13 mouse cellular contexts compared by ENCODE assay signal in the genomic region with DNA sequence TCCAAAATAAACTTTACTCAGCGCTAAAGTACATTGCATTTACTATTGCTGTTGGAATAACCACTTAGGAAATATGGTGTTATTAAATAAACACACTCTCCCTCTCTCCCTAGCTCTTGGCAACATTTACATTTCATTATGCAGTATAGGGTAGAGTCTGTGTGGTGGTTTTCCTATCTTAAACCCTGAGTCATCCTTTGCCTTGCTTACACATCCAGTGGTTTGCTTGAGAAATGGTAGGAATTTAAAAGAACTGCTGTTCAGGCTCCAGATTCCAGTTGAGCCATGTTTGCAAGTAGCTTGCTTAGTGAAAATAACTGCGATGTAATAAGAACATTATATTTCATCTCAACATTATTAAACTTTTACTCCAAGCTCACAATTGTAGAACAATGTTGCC. TPM values are rescaled to one million over a fixed set of nuclear protein-coding genes. Genes with fewer than 3 reads are reported as not detected.
DNase-seq lines count a peak whose midpoint lies in the region; ATAC-seq and TF ChIP-seq lines count a peak whose summit lies in the region.
"Had no signal": no experiment of that assay in that cellular context is flagged by ENCODE, and none has a peak within 500 bp of the region (broad histone marks: within the 10 kb centered on the region; RNA-seq: fewer than 3 reads in every experiment).

No protein-coding gene starts in this region.

- 0 out of 2 replicates have a peak overlapping the region, but pooled peaks have one; percentile 88 for H3K9ac ChIP-seq in heart, embryonic 13.5 days
- peak overlapping the region; percentile 49 for H3K9ac ChIP-seq in hindbrain, embryonic 13.5 days
- H3K9ac ChIP-seq in midbrain, embryonic 14.5 days (replicated peaks; ENCODE audit: low read length), result peak overlapping the region; percentile 80

- no peak for TF ChIP-seq POLR2A in cortical plate, adult 2 months (IDR thresholded peaks at IDR 0.05; ENCODE audit: extremely low read depth, insufficient read depth, low read length)

- H3K4me2 ChIP-seq in heart, embryonic 13.5 days, result peak overlapping the region; percentile 99
- H3K4me2 ChIP-seq in hindbrain, embryonic 13.5 days, result peak overlapping the region; percentile 88
- H3K4me2 ChIP-seq in midbrain, embryonic 14.5 days (ENCODE audit: low read length), result peak overlapping the region; percentile 91

- ATAC-seq in heart, embryonic 13.5 days (ENCODE audit: extremely low read depth, insufficient number of reproducible peaks, low FRiP score, low TSS enrichment), result no peak
- no peak for ATAC-seq in hindbrain, embryonic 13.5 days (ENCODE audit: low FRiP score)
- no peak for ATAC-seq in midbrain, embryonic 14.5 days (ENCODE audit: low FRiP score, low TSS enrichment)
- ATAC-seq: CD4-positive, CD25-positive, alpha-beta regulatory T cell, adult 4 months had no signal

- H3K27ac ChIP-seq in heart, embryonic 13.5 days (replicated peaks), result 0 out of 2 replicates have a peak overlapping the region, but pooled peaks have one; percentile 13
- H3K27ac ChIP-seq in cortical plate, adult 2 months (ENCODE audit: insufficient read depth, low read length), result no peak overlapping the region
- peak overlapping the region; percentile 23; the same call in 1 of the 2 replicates for H3K27ac ChIP-seq in hindbrain, embryonic 13.5 days
- H3K27ac ChIP-seq in midbrain, embryonic 14.5 days (replicated peaks; ENCODE audit: low read depth, low read length), result no peak overlapping the region

- no peak for TF ChIP-seq CTCF in cortical plate, adult 2 months (IDR thresholded peaks at IDR 0.05; ENCODE audit: extremely low read depth, insufficient read depth, low read length)

- DNase-seq in heart, adult 9 months (ENCODE audit: low spot score in 2 of 2), result no peak
- DNase-seq in midbrain, embryonic 14.5 days, result peak; percentile 28
- no peak for DNase-seq in layer of hippocampus, adult 8-10 months (ENCODE audit: low spot score in 2 of 2)
- DNase-seq in urinary bladder, postnatal 4 days (ENCODE audit: low spot score in 2 of 2), result no peak
- no peak for DNase-seq in urinary bladder, postnatal 14 days (ENCODE audit: low spot score)
- DNase-seq: adrenal gland, adult 8-10 months; heart, postnatal 4 days; lung, adult 2 months had no signal

- H3K36me3 ChIP-seq in heart, embryonic 13.5 days, result no peaks in the 10 kb centered on the region
- no peaks in the 10 kb centered on the region for H3K36me3 ChIP-seq in hindbrain, embryonic 13.5 days
- H3K36me3 ChIP-seq in midbrain, embryonic 14.5 days (ENCODE audit: control insufficient read depth, insufficient read depth, low read length), result no peaks in the 10 kb centered on the region

- H3K9me3 ChIP-seq in heart, embryonic 13.5 days, result no peaks in the 10 kb centered on the region
- no peaks in the 10 kb centered on the region for H3K9me3 ChIP-seq in hindbrain, embryonic 13.5 days
- no peaks in the 10 kb centered on the region for H3K9me3 ChIP-seq in midbrain, embryonic 14.5 days (ENCODE audit: control insufficient read depth, low read length)

- WGBS in heart, embryonic 13.5 days, result 45% methylated on average over 2 of the region's 2 CpGs
- WGBS in hindbrain, embryonic 13.5 days, result 65% methylated on average over 2 of the region's 2 CpGs
- 56% methylated on average over 2 of the region's 2 CpGs for WGBS in midbrain, embryonic 14.5 days

- H3K4me1 ChIP-seq in heart, embryonic 13.5 days, result peaks cover 21% of the 10 kb centered on the region
- H3K4me1 ChIP-seq in cortical plate, adult 2 months (ENCODE audit: control insufficient read depth, insufficient read depth, low read length), result no peaks in the 10 kb centered on the region
- H3K4me1 ChIP-seq in hindbrain, embryonic 13.5 days (replicated peaks), result peaks cover 20% of the 10 kb centered on the region
- H3K4me1 ChIP-seq in midbrain, embryonic 14.5 days (ENCODE audit: control insufficient read depth, insufficient read depth, low read length), result peaks cover 14% of the 10 kb centered on the region

- peak overlapping the region; percentile 83 for H3K4me3 ChIP-seq in heart, embryonic 13.5 days
- H3K4me3 ChIP-seq in cortical plate, adult 2 months (ENCODE audit: insufficient read depth, low read length), result peak overlapping the region; percentile 47; the same call in 1 of the 2 replicates
- peak overlapping the region; percentile 84 for H3K4me3 ChIP-seq in hindbrain, embryonic 13.5 days
- H3K4me3 ChIP-seq in midbrain, embryonic 14.5 days (replicated peaks; ENCODE audit: low read depth, low read length), result peak overlapping the region; percentile 85

- peaks cover 4% of the 10 kb centered on the region; the same call in 1 of the 2 replicates for H3K27me3 ChIP-seq in heart, embryonic 13.5 days (replicated peaks)
- H3K27me3 ChIP-seq in hindbrain, embryonic 13.5 days, result 0 out of 2 replicates have a peak, but pooled peaks cover 5% of the 10 kb centered on the region
- H3K27me3 ChIP-seq in midbrain, embryonic 14.5 days (ENCODE audit: control insufficient read depth, insufficient read depth, low read length), result no peaks in the 10 kb centered on the region

RNA-seq across cellular contexts. Expression of gene Gpc6, which starts 3.3 kb away (rescaled TPM):
- polyA plus RNA-seq in heart, embryonic 13.5 days (2015; fragmentation: Nextera tagmentation; extraction: Ambion mirVana), result 13.1 and 14.0 TPM in 2 replicates
- 4.7 and 5.0 TPM in 2 replicates for polyA plus RNA-seq in cortical plate, adult 2 months (2012; rRNA removed)
- 20.8 and 21.6 TPM in 2 replicates for polyA plus RNA-seq in hindbrain, embryonic 13.5 days (2015; fragmentation: Nextera tagmentation; extraction: Ambion mirVana)
- polyA plus RNA-seq in midbrain, embryonic 14.5 days (2014; fragmentation: Nextera tagmentation; extraction: Ambion mirVana), result 13.3 and 16.8 TPM in 2 replicates
- 10 to 100 TPM in 3 of 4 experiments, 1 to 10 TPM in 1; 10.0 to 12.9 (median 10.9) TPM for total RNA-seq in layer of hippocampus, adult 8-10 months (2022)
- total RNA-seq: common myeloid progenitor, adult 5-6 weeks had no signal

Comparison
In these comparisons a context has a peak if more than half of its experiments do, and no peak if none do; other contexts are left out.
1. H3K27ac ChIP-seq: peak in heart, embryonic 13.5 days (single experiment) and hindbrain, embryonic 13.5 days (single experiment); none in cortical plate, adult 2 months (single experiment) and midbrain, embryonic 14.5 days (single experiment).
2. Peak in every context shown above with its lines, with median percentiles within 50 percentile points of each other: H3K4me2 ChIP-seq, H3K4me3 ChIP-seq and H3K9ac ChIP-seq.